Mouse (Mus musculus) CH12.LX (cell line): ENCODE results near the gene Hamp2.

ENCODE experiments used
- CTCF ChIP-seq, 2 experiments: IDR thresholded peaks in 1 of 2; conservative IDR thresholded peaks in 1 of 2; 2 replicates each; pipeline ENCODE4 v1.5.1; 2011 to 2012; ENCODE audit warnings: low read depth in 2 of 2, low read length in 2 of 2, improper control_type of control experiment in 1 of 2, inconsistent platforms in 1 of 2, mild to moderate bottlenecking in 1 of 2, moderate library complexity in 1 of 2
- ELF1 ChIP-seq: IDR thresholded peaks from 2 replicates; pipeline ENCODE4 v1.6.1; 2014; ENCODE audit warnings: low read depth, mild to moderate bottlenecking, inconsistent platforms, low read length, improper control_type of control experiment
- EP300 ChIP-seq: IDR thresholded peaks from 2 replicates; pipeline ENCODE4 v1.6.1; 2011; ENCODE audit warnings: low read length, improper control_type of control experiment
- HCFC1 ChIP-seq: IDR thresholded peaks from 2 replicates; pipeline ENCODE4 v1.6.1; 2012; ENCODE audit warnings: low read depth, mild to moderate bottlenecking, inconsistent platforms, low read length, improper control_type of control experiment
- KAT2A ChIP-seq: IDR thresholded peaks from 2 replicates; pipeline ENCODE4 v1.6.1; 2012; ENCODE audit warnings: low read length, improper control_type of control experiment, inconsistent platforms; ENCODE audit not compliant: insufficient replicate concordance
- MAX ChIP-seq: IDR thresholded peaks from 2 replicates; pipeline ENCODE4 v1.6.1; 2011; ENCODE audit warnings: low read length, improper control_type of control experiment
- POLR2A ChIP-seq: IDR thresholded peaks from 2 replicates; pipeline ENCODE4 v1.6.1; 2011; ENCODE audit warnings: low read depth, mild to moderate bottlenecking, improper control_type of control experiment, low read length
- RAD21 ChIP-seq: IDR thresholded peaks from 2 replicates; pipeline ENCODE4 v1.6.1; 2011; ENCODE audit warnings: low read depth, mild to moderate bottlenecking, low read length, improper control_type of control experiment, moderate library complexity
- TCF12 ChIP-seq: IDR thresholded peaks from 2 replicates; pipeline ENCODE4 v1.6.1; 2014; ENCODE audit warnings: low read depth, mild to moderate bottlenecking, inconsistent platforms, low read length, improper control_type of control experiment
- USF2 ChIP-seq: conservative IDR thresholded peaks from 2 replicates; pipeline ENCODE4 v1.6.1; 2011; ENCODE audit warnings: low read depth, low read length, improper control_type of control experiment
- ZKSCAN1 ChIP-seq: IDR thresholded peaks from 2 replicates; pipeline ENCODE4 v1.6.1; 2012; ENCODE audit warnings: low read depth, inconsistent platforms, low read length, improper control_type of control experiment, borderline replicate concordance
- ZNF384 ChIP-seq: IDR thresholded peaks from 2 replicates; pipeline ENCODE4 v1.6.1; 2012; ENCODE audit warnings: low read depth, low read length, improper control_type of control experiment, inconsistent platforms

DNA sequence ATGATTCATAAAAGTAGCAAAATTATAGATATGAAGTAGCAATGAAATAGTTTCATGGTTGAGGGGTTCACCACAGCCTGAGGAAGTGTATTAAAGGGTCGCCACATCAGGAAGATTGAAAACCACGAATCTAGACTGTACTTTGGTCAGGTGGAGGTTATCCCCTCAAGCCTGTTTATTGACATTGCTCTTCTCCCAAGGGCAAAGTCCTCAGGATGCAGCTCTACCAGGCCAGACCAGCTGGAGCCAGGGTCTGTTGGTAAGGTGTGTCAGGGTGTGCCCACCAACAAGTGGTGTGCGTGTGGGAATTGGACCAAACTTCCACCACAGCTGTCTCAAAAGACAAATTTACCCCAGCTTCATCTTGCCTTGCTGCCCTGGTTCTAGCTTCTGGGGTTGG is 29.3 kb downstream of the Hamp2 start:
- TF ChIP-seq EP300 (no peak), RAD21 (no peak), USF2 (no peak), TCF12 (no peak), ELF1 (no peak), POLR2A (no peak), CTCF (conservative IDR thresholded peaks at IDR 0.05 in 1 of 2, IDR thresholded peaks at IDR 0.05 in 1 of 2; ENCODE audit: low read depth in 2 of 2, low read length in 2 of 2) (no peak), ZNF384 (no peak), MAX (no peak), KAT2A (no peak), ZKSCAN1 (no peak), HCFC1 (no peak)
